Mouse (Mus musculus) fibroblast of lung, adult 2 months (primary cell): ENCODE measurements at regions not wholly inside any gene's neighbourhood (a gene's known extent, or its start where the extent isn't known, plus 50 kb on each side); places are given as distances from the start of the nearest gene placed in this dataset.

Source experiments
- DNase-seq: peaks from one replicate; pipeline ENCODE4 v3.0.0-alpha.2; 2011; ENCODE audit warnings: low read depth

GRCm38 (mm10) chr3:35235066-35235465 lies 518.8 kb upstream of the Atp11b start:
- no peak for DNase-seq

GRCm38 (mm10) chr3:35235772-35236171 lies 518.1 kb upstream of the Atp11b start:
- DNase-seq = no peak

GRCm38 (mm10) chr3:35237342-35237741 lies 516.6 kb upstream of the Atp11b start:
- DNase-seq = no peak

- no peak for DNase-seq
Measured at GRCm38 (mm10) chr3:35242349-35242748, 511.6 kb upstream of the Atp11b start.

- no peak for DNase-seq
Measured at GRCm38 (mm10) chr3:35242871-35243529, 510.9 kb upstream of the Atp11b start.

- DNase-seq = no peak
Measured at GRCm38 (mm10) chr3:35245003-35245402, 508.9 kb upstream of the Atp11b start.

GRCm38 (mm10) chr3:35245946-35246665 lies 507.8 kb upstream of the Atp11b start:
- DNase-seq = no peak

GRCm38 (mm10) chr3:35249160-35249559 lies 504.7 kb upstream of the Atp11b start:
- DNase-seq = no peak

GRCm38 (mm10) chr3:35250092-35250749 lies 503.7 kb upstream of the Atp11b start:
- DNase-seq = no peak

- DNase-seq = no peak
Measured at GRCm38 (mm10) chr3:35253861-35254260, 500.0 kb upstream of the Atp11b start.

GRCm38 (mm10) chr3:35260936-35261335 lies 493.0 kb upstream of the Atp11b start:
- DNase-seq = no peak

GRCm38 (mm10) chr3:35268949-35269348 lies 485.0 kb upstream of the Atp11b start:
- DNase-seq = no peak

- DNase-seq = no peak
Measured at GRCm38 (mm10) chr3:35269977-35270880, 483.7 kb upstream of the Atp11b start.

GRCm38 (mm10) chr3:35273546-35273945 lies 480.4 kb upstream of the Atp11b start:
- no peak for DNase-seq

GRCm38 (mm10) chr3:35280981-35281380 lies 472.9 kb upstream of the Atp11b start:
- no peak for DNase-seq

GRCm38 (mm10) chr3:35282106-35282505 lies 471.8 kb upstream of the Atp11b start:
- no peak for DNase-seq

GRCm38 (mm10) chr3:35294771-35295170 lies 459.1 kb upstream of the Atp11b start:
- DNase-seq = no peak

GRCm38 (mm10) chr3:35295746-35296145 lies 458.2 kb upstream of the Atp11b start:
- no peak for DNase-seq

GRCm38 (mm10) chr3:35299036-35299435 lies 454.9 kb upstream of the Atp11b start:
- DNase-seq = no peak

GRCm38 (mm10) chr3:35306013-35306412 lies 447.9 kb upstream of the Atp11b start:
- no peak for DNase-seq

- no peak for DNase-seq
Measured at GRCm38 (mm10) chr3:35314177-35314576, 439.7 kb upstream of the Atp11b start.

GRCm38 (mm10) chr3:35315162-35315561 lies 438.7 kb upstream of the Atp11b start:
- no peak for DNase-seq
